Mouse (Mus musculus) urinary bladder, postnatal 25 days (tissue): ENCODE results near the gene Apobec4.
"Not testable (repeated sequence)": the region's sequence is repeated elsewhere in the genome, so short reads cannot be mapped to it uniquely, and the experiment has no call there.

Experiments used
- DNase-seq: peaks from one replicate; pipeline ENCODE4 v3.0.0; 2022; ENCODE audit warnings: low spot score

Gene Apobec4

GRCm38 (mm10) chr1:152766804-152767748 lies 16.7 kb downstream of the Apobec4 start:
- DNase-seq, result peak; percentile 33

- peak; percentile 70 for DNase-seq
These were observed 17.6 kb downstream of the Apobec4 start for GRCm38 (mm10) chr1:152767749-152768488.

GRCm38 (mm10) chr1:152771016-152771415 lies 20.7 kb downstream of the Apobec4 start:
- DNase-seq, result no peak

- not testable (repeated sequence) for DNase-seq
These were observed 24.2 kb downstream of the Apobec4 start for GRCm38 (mm10) chr1:152774601-152775000.

- DNase-seq, result peak; percentile 67
These were observed 28.9 kb downstream of the Apobec4 start for GRCm38 (mm10) chr1:152779071-152779737.

GRCm38 (mm10) chr1:152784620-152785019 lies 34.3 kb downstream of the Apobec4 start:
- DNase-seq, result no peak

- DNase-seq, result not testable (repeated sequence)
These were observed 35.1 kb downstream of the Apobec4 start for GRCm38 (mm10) chr1:152785446-152785845.

GRCm38 (mm10) chr1:152786953-152787352 lies 36.6 kb downstream of the Apobec4 start:
- DNase-seq, result no peak

GRCm38 (mm10) chr1:152788121-152788660 lies 37.8 kb downstream of the Apobec4 start:
- no peak for DNase-seq

- DNase-seq, result peak; percentile 19
These were observed 39.9 kb downstream of the Apobec4 start for GRCm38 (mm10) chr1:152790254-152790653.

- DNase-seq, result no peak
These were observed 40.5 kb downstream of the Apobec4 start for GRCm38 (mm10) chr1:152790821-152791220.

GRCm38 (mm10) chr1:152791269-152791668 lies 40.9 kb downstream of the Apobec4 start:
- DNase-seq, result no peak

- no peak for DNase-seq
These were observed 42.6 kb downstream of the Apobec4 start for GRCm38 (mm10) chr1:152792736-152793494.

GRCm38 (mm10) chr1:152793495-152794130 lies 43.3 kb downstream of the Apobec4 start:
- DNase-seq, result no peak

- no peak for DNase-seq
These were observed 45.4 kb downstream of the Apobec4 start for GRCm38 (mm10) chr1:152795688-152796255.

GRCm38 (mm10) chr1:152796683-152797263 lies 46.4 kb downstream of the Apobec4 start:
- DNase-seq, result no peak

- no peak for DNase-seq
These were observed 47.8 kb downstream of the Apobec4 start for GRCm38 (mm10) chr1:152798125-152798524.

- DNase-seq, result no peak
These were observed 49.5 kb downstream of the Apobec4 start, which contains the start of gene Ncf2 for GRCm38 (mm10) chr1:152799897-152800296. Ncf2 (plus strand) TSS chr1:152800194.

GRCm38 (mm10) chr1:152800633-152801176 lies 50.4 kb downstream of the Apobec4 start:
- no peak for DNase-seq

GRCm38 (mm10) chr1:152804907-152805306 lies 54.6 kb downstream of the Apobec4 start:
- no peak for DNase-seq
